Mouse (Mus musculus) C2C12 (cell line): Measurements from ENCODE around the gene Pigt.

Experiments used
- CTCF ChIP-seq: IDR thresholded peaks from one replicate; pipeline ENCODE4 v1.5.1; 2011; ENCODE audit not compliant: control insufficient read depth, insufficient read depth, insufficient read length
- MYOD1 ChIP-seq: IDR thresholded peaks from one replicate; pipeline ENCODE4 v1.6.1; 2011; ENCODE audit warnings: low read depth; ENCODE audit not compliant: control insufficient read depth, insufficient read length

GRCm38 (mm10) chr2:164514916-164515315 lies 17.6 kb downstream of the Pigt start:
- TF ChIP-seq MYOD1 (no peak), CTCF (no peak)
